In genomic region chr17:75055235-75055634, GRCm38 (mm10) we compare ENCODE assay signal across 24 mouse cellular contexts.
"Had no signal": no experiment of that assay in that cellular context is flagged by ENCODE, and none has a peak within 500 bp of the region (broad histone marks: within the 10 kb centered on the region; RNA-seq: fewer than 3 reads in every experiment).

No protein-coding gene starts in this region.

- H3K4me3 ChIP-seq: kidney, embryonic 15.5 days; left cerebral cortex, adult 2 months; limb, embryonic 12.5 days; limb, embryonic 15.5 days; midbrain, embryonic 10.5 days; midbrain, embryonic 13.5 days; neural tube, embryonic 12.5 days; neural tube, embryonic 15.5 days had no signal

- H3K27me3 ChIP-seq: kidney, embryonic 15.5 days; limb, embryonic 12.5 days; limb, embryonic 15.5 days; midbrain, embryonic 13.5 days; neural tube, embryonic 12.5 days; neural tube, embryonic 15.5 days had no signal

- ATAC-seq: liver, postnatal 0 days; lung, postnatal 0 days; midbrain, embryonic 13.5 days had no signal

- H3K4me2 ChIP-seq: kidney, embryonic 15.5 days; limb, embryonic 12.5 days; limb, embryonic 15.5 days; liver, embryonic 11.5 days; lung, embryonic 14.5 days; midbrain, embryonic 13.5 days; neural tube, embryonic 12.5 days; neural tube, embryonic 15.5 days had no signal

- DNase-seq: kidney, adult 18-20 months; kidney, postnatal 10 days; kidney, postnatal 36 days; layer of hippocampus, postnatal 36 days; left cerebral cortex, postnatal 4 days; liver, postnatal 0 days; lung, embryonic 14.5 days; right cerebral cortex, adult 18-20 months; right cerebral cortex, postnatal 14 days; right cerebral cortex, postnatal 4 days; spleen, adult 18-20 months; thymus, adult 2 months; thymus, postnatal 14 days; thymus, postnatal 4 days had no signal

- H3K36me3 ChIP-seq: kidney, embryonic 15.5 days; limb, embryonic 15.5 days; midbrain, embryonic 10.5 days; midbrain, embryonic 13.5 days; neural tube, embryonic 12.5 days; neural tube, embryonic 15.5 days had no signal
